Mouse (Mus musculus): ENCODE measurements around the gene Vmn2r35. TPM values are rescaled to one million over a fixed set of nuclear protein-coding genes. Genes with fewer than 3 reads are reported as not detected.

The Vmn2r35 gene
- polyA plus RNA-seq (2012; rRNA removed; ENCODE audit: low replicate concordance), result not detected in 2 replicates

GRCm38 (mm10) chr7:7819767-7820166, at the start of gene Vmn2r35:
Vmn2r35 (minus strand) TSS chr7:7819867.

Other genes starting within 250 kb of the Vmn2r35 start
- not detected in 2 replicates for gene Vmn2r34, start 130.4 kb downstream of the Vmn2r35 start, polyA plus RNA-seq (2012; rRNA removed; ENCODE audit: low replicate concordance)
- not detected in 2 replicates for gene Vmn2r36, start 82.6 kb upstream of the Vmn2r35 start, polyA plus RNA-seq (2012; rRNA removed; ENCODE audit: low replicate concordance)